Mouse (Mus musculus): Measurements from ENCODE around the gene Rb1. TPM values are rescaled to one million over a fixed set of nuclear protein-coding genes. Genes with fewer than 3 reads are reported as not detected.

The Rb1 gene
- polyA plus RNA-seq, 1 experiment from 2014 or later: 24.4 TPM

- Histone ChIP-seq H3K4me3 (no peak overlapping the region), H3K36me3 (replicated peaks) (peaks cover 3% of the 10 kb centered on the region; the same call in 1 of the 2 replicates), H3K27me3 (replicated peaks; ENCODE audit: low read depth, poor library complexity, severe bottlenecking) (no peaks in the 10 kb centered on the region), H3K4me1 (no peaks in the 10 kb centered on the region), H3K9me3 (no peaks in the 10 kb centered on the region), H3K27ac (replicated peaks) (no peak overlapping the region)
- no peak for DNase-seq (ENCODE audit: low spot score)
- WGBS: 92% methylated on average over 2 of the region's 2 CpGs
These were observed 32.0 kb downstream of the Rb1 start for GRCm38 (mm10) chr14:73293616-73294015.

DNA sequence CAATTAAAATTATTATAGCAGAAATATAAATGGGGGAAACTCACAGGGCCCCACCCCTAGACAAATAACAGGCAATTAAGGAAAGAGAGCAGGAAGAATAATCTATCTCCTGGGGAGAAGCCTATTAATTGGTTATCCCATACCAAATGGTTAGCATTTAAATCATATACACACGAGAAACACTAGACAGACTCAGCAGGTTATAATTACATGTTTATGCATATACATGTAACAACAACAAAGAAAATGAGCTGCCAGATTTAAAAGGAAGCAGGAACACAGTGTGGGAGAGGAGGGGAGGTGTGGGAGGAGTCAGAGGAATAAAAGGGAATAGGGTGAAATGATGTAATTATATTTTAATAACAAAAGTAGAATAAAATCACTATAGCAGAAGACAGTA is 33.2 kb downstream of the Rb1 start:
- Histone ChIP-seq H3K9me3 (no peaks in the 10 kb centered on the region), H3K27me3 (replicated peaks; ENCODE audit: low read depth, poor library complexity, severe bottlenecking) (no peaks in the 10 kb centered on the region), H3K27ac (replicated peaks) (no peak overlapping the region), H3K36me3 (replicated peaks) (peaks cover 3% of the 10 kb centered on the region; the same call in 1 of the 2 replicates), H3K4me3 (no peak overlapping the region), H3K4me1 (no peaks in the 10 kb centered on the region)
- 81% methylated on average over 1 of the region's 1 CpGs for WGBS
- DNase-seq (ENCODE audit: low spot score): no peak

GRCm38 (mm10) chr14:73289915-73290314 is 35.7 kb downstream of the Rb1 start:
- Histone ChIP-seq H3K36me3 (replicated peaks) (peaks cover 5% of the 10 kb centered on the region; the same call in 1 of the 2 replicates), H3K4me3 (no peak overlapping the region), H3K27me3 (replicated peaks; ENCODE audit: low read depth, poor library complexity, severe bottlenecking) (no peaks in the 10 kb centered on the region), H3K4me1 (no peaks in the 10 kb centered on the region), H3K27ac (replicated peaks) (no peak overlapping the region), H3K9me3 (no peaks in the 10 kb centered on the region)
- WGBS: 91% methylated on average over 2 of the region's 2 CpGs
- no peak for DNase-seq (ENCODE audit: low spot score)

GRCm38 (mm10) chr14:73280996-73281395 is 44.6 kb downstream of the Rb1 start:
- H3K27ac ChIP-seq (replicated peaks): no peak overlapping the region
- no peak overlapping the region for H3K4me3 ChIP-seq
- no peaks in the 10 kb centered on the region for H3K27me3 ChIP-seq (replicated peaks; ENCODE audit: low read depth, poor library complexity, severe bottlenecking)
- peaks cover 10% of the 10 kb centered on the region; the same call in 1 of the 2 replicates for H3K36me3 ChIP-seq (replicated peaks)
- WGBS: 16% methylated on average over 1 of the region's 1 CpGs
- no peaks in the 10 kb centered on the region for H3K4me1 ChIP-seq
- H3K9me3 ChIP-seq: no peaks in the 10 kb centered on the region
- no peak for DNase-seq (ENCODE audit: low spot score)

DNA sequence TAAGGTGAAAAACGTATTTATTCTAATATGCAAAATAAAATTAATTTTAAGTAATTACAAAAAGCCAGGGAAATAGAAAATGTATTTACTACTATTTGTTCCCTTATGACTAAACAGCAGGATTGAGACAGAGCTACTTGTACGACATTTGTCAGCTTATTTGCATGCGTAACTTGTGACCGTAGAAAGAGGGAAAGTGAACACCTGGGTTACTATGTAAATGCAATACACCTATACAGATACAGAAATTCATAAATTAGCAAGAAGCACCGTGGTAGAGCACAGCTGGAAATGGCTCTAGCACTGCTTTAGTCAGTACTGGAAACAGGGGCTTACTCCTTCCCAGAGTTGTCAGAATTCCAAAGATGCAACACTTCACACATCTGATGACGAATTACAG is 46.5 kb downstream of the Rb1 start:
- WGBS: 87% methylated on average over 6 of the region's 6 CpGs
- Histone ChIP-seq H3K9me3 (no peaks in the 10 kb centered on the region), H3K36me3 (replicated peaks) (0 out of 2 replicates have a peak, but pooled peaks cover 2% of the 10 kb centered on the region), H3K4me1 (no peaks in the 10 kb centered on the region), H3K27ac (replicated peaks) (no peak overlapping the region), H3K27me3 (replicated peaks; ENCODE audit: low read depth, poor library complexity, severe bottlenecking) (no peaks in the 10 kb centered on the region), H3K4me3 (no peak overlapping the region)
- no peak for DNase-seq (ENCODE audit: low spot score)

GRCm38 (mm10) chr14:73271807-73272206 is 53.8 kb downstream of the Rb1 start:
- H3K27me3 ChIP-seq (replicated peaks; ENCODE audit: low read depth, poor library complexity, severe bottlenecking): no peaks in the 10 kb centered on the region
- no peak for DNase-seq (ENCODE audit: low spot score)
- 71% methylated on average over 5 of the region's 5 CpGs for WGBS
- no peaks in the 10 kb centered on the region for H3K9me3 ChIP-seq
- no peak overlapping the region for H3K27ac ChIP-seq (replicated peaks)
- H3K36me3 ChIP-seq (replicated peaks): no peaks in the 10 kb centered on the region
- no peak overlapping the region for H3K4me3 ChIP-seq
- H3K4me1 ChIP-seq: no peaks in the 10 kb centered on the region

DNA sequence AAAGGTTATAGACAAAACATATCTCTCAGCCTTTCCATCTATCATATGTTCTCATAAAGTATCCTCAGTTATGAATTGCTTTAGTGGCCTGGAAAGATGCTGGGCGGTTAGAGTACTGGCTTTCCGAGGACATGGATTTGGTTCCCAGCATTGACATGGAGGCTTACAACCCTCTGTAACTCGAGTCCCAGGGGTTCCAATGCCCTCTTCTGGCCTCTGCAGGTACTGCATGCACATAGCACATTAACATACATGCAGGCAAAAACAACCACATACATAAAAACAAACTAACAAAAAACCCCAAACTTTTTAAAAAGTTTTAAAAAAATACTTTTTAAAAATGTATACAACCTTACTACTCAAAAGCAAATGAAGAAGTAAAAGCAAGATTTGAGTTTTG is 59.5 kb downstream of the Rb1 start:
- Histone ChIP-seq H3K4me3 (no peak overlapping the region), H3K27me3 (replicated peaks; ENCODE audit: low read depth, poor library complexity, severe bottlenecking) (no peaks in the 10 kb centered on the region), H3K9me3 (peaks cover 12% of the 10 kb centered on the region), H3K27ac (replicated peaks) (no peak overlapping the region), H3K36me3 (replicated peaks) (peaks cover 26% of the 10 kb centered on the region), H3K4me1 (no peaks in the 10 kb centered on the region)
- DNase-seq (ENCODE audit: low spot score): no peak
- WGBS: 85% methylated on average over 3 of the region's 3 CpGs

GRCm38 (mm10) chr14:73262210-73262609 is 63.4 kb downstream of the Rb1 start:
- H3K27me3 ChIP-seq (replicated peaks; ENCODE audit: low read depth, poor library complexity, severe bottlenecking): no peaks in the 10 kb centered on the region
- peaks cover 26% of the 10 kb centered on the region for H3K36me3 ChIP-seq (replicated peaks)
- no peak overlapping the region for H3K4me3 ChIP-seq
- no peak for DNase-seq (ENCODE audit: low spot score)
- H3K4me1 ChIP-seq: 0 out of 2 replicates have a peak, but pooled peaks cover 3% of the 10 kb centered on the region
- 94% methylated on average over 9 of the region's 9 CpGs for WGBS
- H3K9me3 ChIP-seq: peaks cover 12% of the 10 kb centered on the region
- H3K27ac ChIP-seq (replicated peaks): no peak overlapping the region

- Histone ChIP-seq H3K4me1 (0 out of 2 replicates have a peak, but pooled peaks cover 6% of the 10 kb centered on the region), H3K27ac (replicated peaks) (no peak overlapping the region), H3K4me3 (no peak overlapping the region), H3K27me3 (replicated peaks; ENCODE audit: low read depth, poor library complexity, severe bottlenecking) (no peaks in the 10 kb centered on the region), H3K9me3 (no peaks in the 10 kb centered on the region), H3K36me3 (replicated peaks) (peaks cover 9% of the 10 kb centered on the region)
- WGBS: 58% methylated on average over 4 of the region's 4 CpGs
- no peak for DNase-seq (ENCODE audit: low spot score)
These were observed 67.4 kb downstream of the Rb1 start for GRCm38 (mm10) chr14:73258181-73258580.

- Histone ChIP-seq H3K4me1 (peaks cover 11% of the 10 kb centered on the region), H3K36me3 (replicated peaks) (peaks cover 4% of the 10 kb centered on the region), H3K4me3 (no peak overlapping the region), H3K9me3 (no peaks in the 10 kb centered on the region), H3K27me3 (replicated peaks; ENCODE audit: low read depth, poor library complexity, severe bottlenecking) (no peaks in the 10 kb centered on the region), H3K27ac (replicated peaks) (no peak overlapping the region)
- DNase-seq (ENCODE audit: low spot score): no peak
- 78% methylated on average over 7 of the region's 7 CpGs for WGBS
These were observed 68.3 kb downstream of the Rb1 start for GRCm38 (mm10) chr14:73257348-73257747.

DNA sequence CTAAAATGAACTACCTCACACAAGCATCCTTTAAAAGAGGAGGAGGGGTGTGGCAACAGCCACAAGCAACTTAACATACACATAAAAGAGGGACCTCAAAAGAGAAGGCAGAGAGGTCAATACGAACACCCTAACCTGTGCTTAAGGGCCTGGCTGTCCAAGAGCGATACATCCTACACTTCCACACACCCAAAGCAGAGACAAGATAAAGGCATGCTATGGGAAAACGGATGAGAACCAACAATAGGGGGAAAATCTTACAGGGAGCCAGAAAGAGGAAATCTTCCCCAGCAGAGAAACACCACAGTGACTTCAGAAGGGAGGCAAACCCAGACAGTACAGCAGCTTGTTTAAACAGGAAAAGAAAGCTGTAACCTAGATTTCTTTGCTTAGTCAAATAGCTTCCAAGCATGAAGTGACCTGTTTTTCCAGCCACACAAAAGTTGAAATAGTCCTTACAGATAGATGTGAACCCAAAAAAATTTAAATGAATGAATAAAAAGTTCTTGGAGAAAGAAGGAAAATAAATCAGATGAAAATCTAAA is 70.1 kb downstream of the Rb1 start:
- DNase-seq (ENCODE audit: low spot score): no peak
- H3K36me3 ChIP-seq (replicated peaks): no peaks in the 10 kb centered on the region
- H3K4me1 ChIP-seq: peaks cover 11% of the 10 kb centered on the region
- no peak overlapping the region for H3K27ac ChIP-seq (replicated peaks)
- 61% methylated on average over 3 of the region's 3 CpGs for WGBS
- no peaks in the 10 kb centered on the region for H3K27me3 ChIP-seq (replicated peaks; ENCODE audit: low read depth, poor library complexity, severe bottlenecking)
- H3K4me3 ChIP-seq: no peak overlapping the region
- no peaks in the 10 kb centered on the region for H3K9me3 ChIP-seq

GRCm38 (mm10) chr14:73254412-73254811 is 71.2 kb downstream of the Rb1 start:
- H3K4me3 ChIP-seq: no peak overlapping the region
- no peak for DNase-seq (ENCODE audit: low spot score)
- peaks cover 11% of the 10 kb centered on the region for H3K4me1 ChIP-seq
- no peaks in the 10 kb centered on the region for H3K36me3 ChIP-seq (replicated peaks)
- H3K27me3 ChIP-seq (replicated peaks; ENCODE audit: low read depth, poor library complexity, severe bottlenecking): no peaks in the 10 kb centered on the region
- peak overlapping the region; percentile 65; the same call in 1 of the 2 replicates for H3K27ac ChIP-seq (replicated peaks)
- no peaks in the 10 kb centered on the region for H3K9me3 ChIP-seq
- 72% methylated on average over 4 of the region's 4 CpGs for WGBS

DNA sequence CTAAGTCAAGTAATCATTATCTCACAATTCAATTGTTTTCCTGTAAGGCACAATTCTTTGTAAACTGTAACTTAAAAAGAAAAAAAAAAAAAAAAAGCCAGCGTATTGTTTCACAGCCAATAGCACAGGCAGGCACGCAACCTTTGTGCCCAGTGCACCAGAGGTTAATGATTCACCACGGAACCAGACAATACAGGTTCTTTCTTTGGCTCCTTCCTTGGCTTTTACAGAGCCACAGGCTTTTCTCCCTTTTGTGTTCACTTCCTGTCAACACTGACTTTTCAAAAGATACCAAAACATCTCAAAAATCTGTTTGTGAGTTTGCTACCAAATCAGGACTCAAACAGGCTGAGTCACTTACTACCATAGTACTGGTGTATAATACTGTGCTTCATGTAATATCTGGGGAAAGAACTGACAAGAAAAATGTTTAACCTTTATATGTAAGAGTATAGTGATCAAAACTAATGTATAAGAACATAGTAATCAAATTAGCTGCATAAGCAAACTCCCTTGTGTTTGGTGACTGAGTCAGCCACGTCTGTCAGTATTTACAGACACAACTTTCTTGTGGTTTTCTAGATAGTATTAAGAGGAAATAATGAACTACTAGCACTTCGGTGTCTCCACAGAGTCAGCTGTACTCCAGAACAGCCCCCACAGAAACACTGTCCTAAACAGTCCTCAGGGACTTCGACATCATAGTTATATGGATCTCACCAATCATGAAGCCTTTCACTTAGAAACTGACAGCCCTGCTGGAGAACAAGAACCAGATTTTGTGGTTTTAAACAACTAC is 72.0 kb downstream of the Rb1 start:
- Histone ChIP-seq H3K9me3 (no peaks in the 10 kb centered on the region), H3K4me1 (peaks cover 11% of the 10 kb centered on the region), H3K27ac (replicated peaks) (no peak overlapping the region), H3K4me3 (no peak overlapping the region), H3K27me3 (replicated peaks; ENCODE audit: low read depth, poor library complexity, severe bottlenecking) (no peaks in the 10 kb centered on the region), H3K36me3 (replicated peaks) (no peaks in the 10 kb centered on the region)
- no peak for DNase-seq (ENCODE audit: low spot score)
- WGBS: 49% methylated on average over 6 of the region's 6 CpGs
